Mouse (Mus musculus): ENCODE measurements at regions not wholly inside any gene's neighbourhood (a gene's known extent, or its start where the extent isn't known, plus 50 kb on each side); places are given as distances from the start of the nearest gene placed in this dataset.

GRCm38 (mm10) chr15:25281942-25282341 lies 131.6 kb downstream of the Basp1 start:
- Histone ChIP-seq H3K27ac (no peak overlapping the region), H3K27me3 (no peaks in the 10 kb centered on the region), H3K9me3 (no peaks in the 10 kb centered on the region), H3K4me3 (no peak overlapping the region), H3K36me3 (no peaks in the 10 kb centered on the region), H3K4me1 (peaks cover 8% of the 10 kb centered on the region; the same call in 1 of the 2 replicates), H3K9ac (no peak overlapping the region), H3K4me2 (replicated peaks) (no peak overlapping the region)
- ATAC-seq (ENCODE audit: insufficient number of reproducible peaks, insufficient read depth, low FRiP score, low TSS enrichment): no peak

- 81% methylated on average over 6 of the region's 6 CpGs for WGBS
- Histone ChIP-seq H3K9ac (no peak overlapping the region), H3K36me3 (no peaks in the 10 kb centered on the region), H3K9me3 (no peaks in the 10 kb centered on the region), H3K4me3 (no peak overlapping the region), H3K27ac (no peak overlapping the region), H3K4me2 (replicated peaks) (no peak overlapping the region), H3K27me3 (no peaks in the 10 kb centered on the region), H3K4me1 (no peaks in the 10 kb centered on the region)
- no peak for ATAC-seq (ENCODE audit: insufficient number of reproducible peaks, insufficient read depth, low FRiP score, low TSS enrichment)
These were observed 135.0 kb downstream of the Basp1 start for GRCm38 (mm10) chr15:25278317-25279156.

GRCm38 (mm10) chr15:25276227-25276626 lies 137.3 kb downstream of the Basp1 start:
- Histone ChIP-seq H3K27ac (no peak overlapping the region), H3K9ac (no peak overlapping the region), H3K4me1 (no peaks in the 10 kb centered on the region), H3K4me3 (no peak overlapping the region), H3K36me3 (no peaks in the 10 kb centered on the region), H3K9me3 (no peaks in the 10 kb centered on the region), H3K27me3 (no peaks in the 10 kb centered on the region), H3K4me2 (replicated peaks) (no peak overlapping the region)
- WGBS: 60% methylated on average over 5 of the region's 5 CpGs
- no peak for ATAC-seq (ENCODE audit: insufficient number of reproducible peaks, insufficient read depth, low FRiP score, low TSS enrichment)

GRCm38 (mm10) chr15:25271886-25272285 lies 141.7 kb downstream of the Basp1 start:
- Histone ChIP-seq H3K4me2 (replicated peaks) (no peak overlapping the region), H3K4me1 (no peaks in the 10 kb centered on the region), H3K27ac (no peak overlapping the region), H3K9me3 (no peaks in the 10 kb centered on the region), H3K36me3 (no peaks in the 10 kb centered on the region), H3K27me3 (no peaks in the 10 kb centered on the region), H3K9ac (no peak overlapping the region), H3K4me3 (no peak overlapping the region)
- 87% methylated on average over 5 of the region's 5 CpGs for WGBS
- ATAC-seq (ENCODE audit: insufficient number of reproducible peaks, insufficient read depth, low FRiP score, low TSS enrichment): no peak

- WGBS: 66% methylated on average over 10 of the region's 10 CpGs
- no peaks in the 10 kb centered on the region for H3K9me3 ChIP-seq
- H3K4me2 ChIP-seq (replicated peaks): no peak overlapping the region
- H3K4me3 ChIP-seq: no peak overlapping the region
- H3K4me1 ChIP-seq: no peaks in the 10 kb centered on the region
- H3K36me3 ChIP-seq: no peaks in the 10 kb centered on the region
- no peak overlapping the region for H3K27ac ChIP-seq
- H3K9ac ChIP-seq: no peak overlapping the region
- H3K27me3 ChIP-seq: no peaks in the 10 kb centered on the region
- no peak for ATAC-seq (ENCODE audit: insufficient number of reproducible peaks, insufficient read depth, low FRiP score, low TSS enrichment)
These were observed 143.2 kb downstream of the Basp1 start for GRCm38 (mm10) chr15:25270349-25270748.

GRCm38 (mm10) chr15:25269345-25269996 lies 144.1 kb downstream of the Basp1 start:
- H3K4me3 ChIP-seq: no peak overlapping the region
- no peaks in the 10 kb centered on the region for H3K36me3 ChIP-seq
- H3K27ac ChIP-seq: no peak overlapping the region
- no peak for ATAC-seq (ENCODE audit: insufficient number of reproducible peaks, insufficient read depth, low FRiP score, low TSS enrichment)
- no peaks in the 10 kb centered on the region for H3K4me1 ChIP-seq
- WGBS: 48% methylated on average over 11 of the region's 12 CpGs
- H3K27me3 ChIP-seq: no peaks in the 10 kb centered on the region
- H3K9ac ChIP-seq: no peak overlapping the region
- H3K4me2 ChIP-seq (replicated peaks): no peak overlapping the region
- H3K9me3 ChIP-seq: no peaks in the 10 kb centered on the region

GRCm38 (mm10) chr15:25268436-25268835 lies 145.1 kb downstream of the Basp1 start:
- no peaks in the 10 kb centered on the region for H3K36me3 ChIP-seq
- no peaks in the 10 kb centered on the region for H3K27me3 ChIP-seq
- H3K4me1 ChIP-seq: no peaks in the 10 kb centered on the region
- no peaks in the 10 kb centered on the region for H3K9me3 ChIP-seq
- H3K4me3 ChIP-seq: no peak overlapping the region
- H3K4me2 ChIP-seq (replicated peaks): no peak overlapping the region
- no peak for ATAC-seq (ENCODE audit: insufficient number of reproducible peaks, insufficient read depth, low FRiP score, low TSS enrichment)
- WGBS: 60% methylated on average over 2 of the region's 2 CpGs
- H3K27ac ChIP-seq: no peak overlapping the region
- H3K9ac ChIP-seq: no peak overlapping the region

GRCm38 (mm10) chr15:25267509-25267908 lies 146.1 kb downstream of the Basp1 start:
- Histone ChIP-seq H3K27ac (no peak overlapping the region), H3K4me1 (no peaks in the 10 kb centered on the region), H3K4me3 (no peak overlapping the region), H3K27me3 (no peaks in the 10 kb centered on the region), H3K9ac (no peak overlapping the region), H3K4me2 (replicated peaks) (no peak overlapping the region), H3K36me3 (no peaks in the 10 kb centered on the region), H3K9me3 (no peaks in the 10 kb centered on the region)
- WGBS: 89% methylated on average over 3 of the region's 3 CpGs
- no peak for ATAC-seq (ENCODE audit: insufficient number of reproducible peaks, insufficient read depth, low FRiP score, low TSS enrichment)

- no peak for ATAC-seq (ENCODE audit: insufficient number of reproducible peaks, insufficient read depth, low FRiP score, low TSS enrichment)
- Histone ChIP-seq H3K4me3 (no peak overlapping the region), H3K27me3 (no peaks in the 10 kb centered on the region), H3K9ac (no peak overlapping the region), H3K9me3 (no peaks in the 10 kb centered on the region), H3K36me3 (no peaks in the 10 kb centered on the region), H3K4me1 (no peaks in the 10 kb centered on the region), H3K27ac (no peak overlapping the region), H3K4me2 (replicated peaks) (no peak overlapping the region)
- 79% methylated on average over 13 of the region's 13 CpGs for WGBS
These were observed 160.7 kb downstream of the Basp1 start for GRCm38 (mm10) chr15:25252648-25253567.

- no peaks in the 10 kb centered on the region for H3K9me3 ChIP-seq
- no peak overlapping the region for H3K9ac ChIP-seq
- no peaks in the 10 kb centered on the region for H3K4me1 ChIP-seq
- no peak overlapping the region for H3K4me3 ChIP-seq
- no peak overlapping the region for H3K4me2 ChIP-seq (replicated peaks)
- no peaks in the 10 kb centered on the region for H3K27me3 ChIP-seq
- H3K27ac ChIP-seq: no peak overlapping the region
- no peak for ATAC-seq (ENCODE audit: insufficient number of reproducible peaks, insufficient read depth, low FRiP score, low TSS enrichment)
- 91% methylated on average over 8 of the region's 8 CpGs for WGBS
- no peaks in the 10 kb centered on the region for H3K36me3 ChIP-seq
These were observed 167.9 kb downstream of the Basp1 start for GRCm38 (mm10) chr15:25245631-25246030.

- Histone ChIP-seq H3K4me3 (no peak overlapping the region), H3K4me1 (no peaks in the 10 kb centered on the region; the same call in 1 of the 2 replicates), H3K4me2 (replicated peaks) (no peak overlapping the region), H3K9me3 (no peaks in the 10 kb centered on the region), H3K36me3 (no peaks in the 10 kb centered on the region), H3K27ac (no peak overlapping the region), H3K9ac (no peak overlapping the region; the same call in 1 of the 2 replicates), H3K27me3 (no peaks in the 10 kb centered on the region)
- WGBS: 73% methylated on average over 18 of the region's 18 CpGs
- no peak for ATAC-seq (ENCODE audit: insufficient number of reproducible peaks, insufficient read depth, low FRiP score, low TSS enrichment)
These were observed 175.6 kb downstream of the Basp1 start for GRCm38 (mm10) chr15:25237665-25238664.
